Mouse (Mus musculus) lung, postnatal 0 days (tissue): ENCODE measurements around the gene Fndc9. TPM values are rescaled to one million over a fixed set of nuclear protein-coding genes. Genes with fewer than 3 reads are reported as not detected.

Experiments used
- ATAC-seq: fragments of 200-750 bp; cut with Nextera tagmentation; 2 replicates; pipeline ENCODE4 v1.8.0; 2017; ENCODE audit warnings: moderate library complexity
- DNase-seq: peaks from one replicate; pipeline ENCODE4 v3.0.0-alpha.2; 2016; ENCODE audit warnings: low spot score
- H3K27ac ChIP-seq: fragments of 300-500 bp; sonication (generic); 2 replicates; pipeline ENCODE4 v1.5.1; 2014; ENCODE audit warnings: antibody characterized with exemption, mild to moderate bottlenecking, low read length, mixed read lengths
- H3K27me3 ChIP-seq: fragments of 300-500 bp; sonication (generic); replicated peaks from 2 replicates; pipeline ENCODE4 v1.6.1; 2014; ENCODE audit warnings: low read length, mixed read lengths; ENCODE audit not compliant: insufficient read depth
- H3K36me3 ChIP-seq: fragments of 300-500 bp; sonication (generic); 2 replicates; pipeline ENCODE4 v1.6.1; 2014; ENCODE audit warnings: low read length, mixed read lengths; ENCODE audit not compliant: insufficient read depth
- H3K4me1 ChIP-seq: fragments of 300-500 bp; sonication (generic); 2 replicates; pipeline ENCODE4 v1.6.1; 2014; ENCODE audit warnings: antibody characterized with exemption, low read depth, low read length, mixed read lengths; ENCODE audit not compliant: insufficient read depth
- H3K4me2 ChIP-seq: fragments of 300-500 bp; sonication (generic); replicated peaks from 2 replicates; pipeline ENCODE4 v1.6.1; 2014; ENCODE audit warnings: low read depth, mild to moderate bottlenecking, low read length, moderate library complexity, mixed read lengths
- H3K4me3 ChIP-seq: fragments of 300-500 bp; sonication (generic); 2 replicates; pipeline ENCODE4 v1.5.1; 2014; ENCODE audit warnings: low read depth, low read length
- H3K9ac ChIP-seq: fragments of 300-500 bp; sonication (generic); replicated peaks from 2 replicates; pipeline ENCODE4 v1.6.1; 2014; ENCODE audit warnings: low read depth, mild to moderate bottlenecking
- H3K9me3 ChIP-seq: fragments of 300-500 bp; sonication (generic); 2 replicates; pipeline ENCODE4 v1.6.1; 2016; ENCODE audit warnings: low read length, mixed read lengths
- CTCF ChIP-seq: IDR thresholded peaks from 2 replicates; pipeline ENCODE4 v1.5.1; 2016; ENCODE audit warnings: antibody characterized with exemption, mild to moderate bottlenecking
- EP300 ChIP-seq: IDR thresholded peaks from 2 replicates; pipeline ENCODE4 v1.6.1; 2016; ENCODE audit warnings: antibody characterized with exemption, mild to moderate bottlenecking, control low read depth
- WGBS: fragments of 180-500 bp; shearing (Covaris S2); extraction: QIAGEN DNeasy Blood & Tissue Kit; methylation state at CpG from one replicate; pipeline ENCODE4 v1.1.7; 2014; 5-methylcytosine and 5-hydroxymethylcytosine counted together
- polyA plus RNA-seq: library from polyadenylated mRNA; unstranded; fragments of >200 nt; fragmentation: Nextera tagmentation; extraction: Ambion mirVana; gene quantifications from 2 replicates; pipeline ENCODE4 v1.2.1, GENCODE M21; 2015

The Fndc9 gene
- polyA plus RNA-seq, 1 experiment from 2014 or later, result not detected

DNA sequence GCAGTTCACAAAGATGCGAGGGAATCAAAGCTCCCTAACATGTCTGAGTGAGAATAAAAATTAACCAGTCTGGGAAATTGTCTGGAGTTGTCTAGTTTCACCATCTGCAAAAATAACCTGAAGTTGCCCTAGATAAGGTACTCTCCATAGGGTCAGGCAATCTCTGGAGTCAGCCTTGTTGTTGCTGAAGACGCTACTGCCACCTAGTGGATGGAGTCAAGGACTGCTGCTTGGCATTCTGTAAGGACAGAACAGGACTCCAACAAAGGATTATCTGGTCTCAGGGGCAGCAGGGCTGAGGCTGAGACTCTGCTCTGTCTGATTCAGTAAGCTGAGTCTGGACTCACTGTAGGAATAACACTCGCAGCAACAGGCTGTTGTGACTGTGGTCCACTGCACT lies 20.0 kb upstream of the Fndc9 start:
- DNase-seq (peak; percentile 91), ATAC-seq (peak; percentile 70)
- TF ChIP-seq EP300, result no peak
- peak; percentile 99 for TF ChIP-seq CTCF
- Histone ChIP-seq H3K4me2 (no peak overlapping the region), H3K9ac (no peak overlapping the region), H3K4me3 (no peak overlapping the region), H3K4me1 (peaks cover 7% of the 10 kb centered on the region; the same call in 1 of the 2 replicates), H3K27me3 (no peaks in the 10 kb centered on the region), H3K27ac (no peak overlapping the region), H3K36me3 (no peaks in the 10 kb centered on the region), H3K9me3 (no peaks in the 10 kb centered on the region)
- WGBS, result 9% methylated on average over 3 of the region's 3 CpGs

DNA sequence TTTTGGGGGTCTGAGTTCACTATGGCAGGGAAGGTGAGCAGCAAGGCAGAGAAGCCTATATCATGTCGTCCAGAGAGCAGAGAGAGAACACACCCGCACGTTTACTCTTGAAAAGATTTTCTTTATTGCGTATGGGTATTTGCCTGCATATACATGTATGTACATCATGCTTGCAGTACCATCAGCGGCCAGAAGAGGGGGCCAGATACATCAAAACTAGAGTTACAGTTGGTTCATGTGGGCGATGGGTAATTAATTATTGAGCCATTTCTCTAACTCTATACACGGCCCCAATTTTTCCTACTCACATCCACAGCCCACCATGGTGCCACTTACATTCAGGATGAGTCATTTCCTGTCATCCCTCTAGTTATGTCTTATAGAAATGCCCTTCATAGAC lies 18.7 kb upstream of the Fndc9 start:
- Histone ChIP-seq H3K9me3 (no peaks in the 10 kb centered on the region), H3K27me3 (no peaks in the 10 kb centered on the region), H3K4me2 (no peak overlapping the region), H3K4me3 (no peak overlapping the region), H3K27ac (no peak overlapping the region), H3K4me1 (peaks cover 7% of the 10 kb centered on the region; the same call in 1 of the 2 replicates), H3K9ac (no peak overlapping the region), H3K36me3 (no peaks in the 10 kb centered on the region)
- TF ChIP-seq EP300 (no peak), CTCF (peak; percentile 68)
- DNase-seq (peak; percentile 21), ATAC-seq (no peak)
- WGBS, result 65% methylated on average over 7 of the region's 7 CpGs

DNA sequence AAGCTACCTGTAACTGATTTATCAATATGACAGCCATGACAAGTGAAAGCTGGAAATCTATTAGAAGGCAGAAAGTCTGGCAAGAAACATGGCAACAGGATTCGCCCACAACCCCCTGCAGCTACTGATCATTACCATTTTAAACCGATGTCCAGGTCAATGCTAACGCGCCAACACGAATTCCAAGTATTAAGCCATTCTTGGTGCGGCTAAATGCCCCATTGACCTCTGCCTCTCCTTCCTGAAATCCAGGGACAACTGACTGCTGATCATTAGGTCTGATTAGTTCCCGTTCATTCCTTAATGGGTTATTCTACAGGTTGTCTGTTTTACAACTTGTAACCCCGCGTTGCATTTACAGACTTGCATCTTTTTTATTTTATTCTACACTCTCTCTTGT lies 17.6 kb upstream of the Fndc9 start:
- DNase-seq (no peak), ATAC-seq (no peak)
- Histone ChIP-seq H3K9ac (no peak overlapping the region), H3K27ac (no peak overlapping the region), H3K36me3 (no peaks in the 10 kb centered on the region), H3K27me3 (no peaks in the 10 kb centered on the region), H3K4me1 (peaks cover 7% of the 10 kb centered on the region; the same call in 1 of the 2 replicates), H3K9me3 (no peaks in the 10 kb centered on the region), H3K4me3 (no peak overlapping the region), H3K4me2 (no peak overlapping the region)
- WGBS, result 83% methylated on average over 9 of the region's 9 CpGs
- no peak for TF ChIP-seq EP300
- no peak for TF ChIP-seq CTCF

DNA sequence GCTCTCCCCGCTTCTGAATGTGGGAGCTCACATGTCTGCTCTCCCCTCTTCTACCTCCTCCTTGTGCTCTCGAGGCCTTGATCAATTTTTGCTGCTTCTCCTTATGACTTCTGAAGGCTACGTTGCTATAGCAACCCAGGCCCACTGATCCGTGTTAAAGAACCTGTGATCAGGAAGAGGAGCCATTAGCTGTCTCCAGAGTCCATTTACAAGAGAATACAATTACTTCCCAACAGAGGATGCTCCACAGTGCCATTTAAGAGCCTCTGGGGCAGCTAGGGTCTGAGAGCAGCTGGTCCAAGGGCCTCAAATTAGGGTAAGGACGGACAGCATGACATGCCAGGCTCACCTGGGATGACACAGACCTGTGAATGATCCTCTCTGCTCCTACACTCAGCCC lies 16.7 kb upstream of the Fndc9 start:
- no peak overlapping the region for H3K4me3 ChIP-seq
- no peak overlapping the region for H3K27ac ChIP-seq
- H3K9me3 ChIP-seq, result no peaks in the 10 kb centered on the region
- no peak overlapping the region for H3K9ac ChIP-seq
- H3K36me3 ChIP-seq, result no peaks in the 10 kb centered on the region
- no peak overlapping the region for H3K4me2 ChIP-seq
- ATAC-seq (no peak), DNase-seq (no peak)
- TF ChIP-seq CTCF, result no peak
- no peak for TF ChIP-seq EP300
- WGBS, result 45% methylated on average over 5 of the region's 5 CpGs
- H3K4me1 ChIP-seq, result peaks cover 7% of the 10 kb centered on the region; the same call in 1 of the 2 replicates
- no peaks in the 10 kb centered on the region for H3K27me3 ChIP-seq

DNA sequence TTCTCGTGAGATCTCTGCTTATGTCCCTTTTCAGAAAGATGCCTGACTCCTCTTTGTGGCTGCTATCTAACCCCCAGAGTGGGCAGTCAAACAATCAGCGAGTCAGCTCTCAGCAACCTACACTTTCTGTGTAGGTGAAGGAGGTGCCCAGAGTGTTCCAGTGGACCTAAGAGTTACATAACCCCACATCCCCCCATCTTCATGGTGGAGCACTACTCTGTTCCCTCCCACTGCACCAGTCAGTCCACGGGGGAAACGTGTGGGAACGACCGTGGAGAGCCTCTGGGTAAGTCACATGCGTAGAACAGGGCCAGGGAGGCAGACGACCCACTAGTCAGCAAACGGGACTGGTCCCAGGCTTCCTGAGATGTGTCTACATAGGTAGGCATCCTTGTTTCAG lies 16.0 kb upstream of the Fndc9 start:
- WGBS, result 82% methylated on average over 9 of the region's 9 CpGs
- Histone ChIP-seq H3K4me3 (no peak overlapping the region), H3K9ac (no peak overlapping the region), H3K9me3 (no peaks in the 10 kb centered on the region), H3K27ac (no peak overlapping the region), H3K36me3 (no peaks in the 10 kb centered on the region), H3K4me2 (no peak overlapping the region), H3K4me1 (peaks cover 3% of the 10 kb centered on the region; the same call in 1 of the 2 replicates), H3K27me3 (no peaks in the 10 kb centered on the region)
- no peak for DNase-seq
- TF ChIP-seq CTCF, result no peak
- no peak for TF ChIP-seq EP300
- ATAC-seq, result no peak

DNA sequence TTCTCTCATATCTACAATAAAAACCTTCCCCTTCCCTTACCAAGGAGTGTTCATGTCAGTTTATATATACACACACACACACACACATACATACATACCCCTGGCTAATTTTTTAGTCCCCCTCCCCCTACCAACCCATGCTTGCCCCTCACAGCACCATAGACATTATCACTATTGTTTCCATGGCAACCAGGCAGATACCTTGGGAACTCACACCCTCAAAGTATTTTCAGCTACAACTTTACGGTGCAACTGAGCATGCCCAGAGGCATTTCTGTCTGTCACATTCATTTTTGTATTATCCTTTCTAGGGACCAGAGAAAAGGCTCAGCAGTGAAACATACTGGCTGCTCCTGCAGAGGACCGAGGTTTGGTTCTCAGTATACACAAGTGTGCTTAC lies 15.1 kb upstream of the Fndc9 start:
- no peak for ATAC-seq
- Histone ChIP-seq H3K4me1 (no peaks in the 10 kb centered on the region), H3K27ac (no peak overlapping the region), H3K4me3 (no peak overlapping the region), H3K27me3 (no peaks in the 10 kb centered on the region), H3K9ac (no peak overlapping the region), H3K4me2 (no peak overlapping the region), H3K9me3 (no peaks in the 10 kb centered on the region), H3K36me3 (no peaks in the 10 kb centered on the region)
- DNase-seq, result no peak
- TF ChIP-seq CTCF, result no peak
- 82% methylated on average over 2 of the region's 2 CpGs for WGBS

DNA sequence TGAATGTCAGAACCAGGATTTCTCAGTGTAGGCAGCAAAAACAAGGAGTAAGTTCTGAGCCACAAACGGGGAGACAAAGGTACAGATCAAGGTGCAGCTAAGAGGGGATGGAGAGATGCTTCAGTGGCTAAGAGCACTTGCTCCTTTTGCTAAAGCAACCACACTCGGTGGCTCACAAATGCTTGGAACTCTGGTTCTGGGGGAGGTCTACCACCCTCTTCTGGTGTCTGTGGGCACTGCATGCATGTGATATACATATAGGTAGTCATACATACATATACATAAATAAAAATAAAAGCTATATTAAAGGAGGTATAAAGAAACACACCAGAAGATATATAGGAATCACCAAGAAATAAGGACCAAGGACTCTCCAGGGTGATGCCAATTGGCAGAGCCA lies 11.8 kb upstream of the Fndc9 start:
- TF ChIP-seq CTCF, result peak; percentile 21; the same call in 1 of the 2 replicates
- no peak for TF ChIP-seq EP300
- WGBS, result 76% methylated on average over 2 of the region's 2 CpGs
- Histone ChIP-seq H3K27me3 (no peaks in the 10 kb centered on the region), H3K4me3 (no peak overlapping the region), H3K4me2 (no peak overlapping the region), H3K9ac (no peak overlapping the region), H3K9me3 (no peaks in the 10 kb centered on the region), H3K4me1 (no peaks in the 10 kb centered on the region), H3K27ac (no peak overlapping the region), H3K36me3 (no peaks in the 10 kb centered on the region)
- no peak for ATAC-seq
- no peak for DNase-seq
